Mouse (Mus musculus): ENCODE measurements around the gene Fry. TPM values are rescaled to one million over a fixed set of nuclear protein-coding genes. Genes with fewer than 3 reads are reported as not detected.
"Not testable (repeated sequence)": the region's sequence is repeated elsewhere in the genome, so short reads cannot be mapped to it uniquely, and the experiment has no call there.

Fry gene
- polyA plus RNA-seq, 1 experiment from 2014 or later = 5.3 TPM

GRCm38 (mm10) chr5:150451281-150452003 lies 333.0 kb downstream of the Fry start:
- no peak for DNase-seq (ENCODE audit: low spot score)

GRCm38 (mm10) chr5:150452004-150452626 lies 333.7 kb downstream of the Fry start:
- no peak for DNase-seq (ENCODE audit: low spot score)

GRCm38 (mm10) chr5:150452671-150453070 lies 334.2 kb downstream of the Fry start:
- DNase-seq (ENCODE audit: low spot score) = no peak

GRCm38 (mm10) chr5:150453490-150453889 lies 335.0 kb downstream of the Fry start:
- no peak for DNase-seq (ENCODE audit: low spot score)

GRCm38 (mm10) chr5:150457165-150457903 lies 338.9 kb downstream of the Fry start:
- DNase-seq (ENCODE audit: low spot score) = no peak

GRCm38 (mm10) chr5:150457904-150458739 lies 339.7 kb downstream of the Fry start:
- DNase-seq (ENCODE audit: low spot score) = no peak

- DNase-seq (ENCODE audit: low spot score) = no peak
Observed at GRCm38 (mm10) chr5:150459801-150460200, 341.4 kb downstream of the Fry start.

GRCm38 (mm10) chr5:150464721-150465120 lies 346.3 kb downstream of the Fry start:
- DNase-seq (ENCODE audit: low spot score) = no peak

- no peak for DNase-seq (ENCODE audit: low spot score)
Observed at GRCm38 (mm10) chr5:150465218-150465617, 346.8 kb downstream of the Fry start.

GRCm38 (mm10) chr5:150466132-150466531 lies 347.7 kb downstream of the Fry start:
- no peak for DNase-seq (ENCODE audit: low spot score)

- peak; percentile 6 for DNase-seq (ENCODE audit: low spot score)
Observed at GRCm38 (mm10) chr5:150468431-150468830, 350.0 kb downstream of the Fry start.

GRCm38 (mm10) chr5:150477364-150477763 lies 358.9 kb downstream of the Fry start:
- DNase-seq (ENCODE audit: low spot score) = no peak

GRCm38 (mm10) chr5:150478612-150479011 lies 360.2 kb downstream of the Fry start:
- no peak for DNase-seq (ENCODE audit: low spot score)

- peak; percentile 21 for DNase-seq (ENCODE audit: low spot score)
Observed at GRCm38 (mm10) chr5:150485198-150485597, 366.8 kb downstream of the Fry start.

- no peak for DNase-seq (ENCODE audit: low spot score)
Observed at GRCm38 (mm10) chr5:150490285-150490684, 371.8 kb downstream of the Fry start.

- peak; percentile 30 for DNase-seq (ENCODE audit: low spot score)
Observed at GRCm38 (mm10) chr5:150490821-150491220, 372.4 kb downstream of the Fry start.

- not testable (repeated sequence) for DNase-seq (ENCODE audit: low spot score)
Observed at GRCm38 (mm10) chr5:150491573-150492173, 373.2 kb downstream of the Fry start.

- DNase-seq (ENCODE audit: low spot score) = peak; percentile 41
Observed at GRCm38 (mm10) chr5:150495792-150496191, 377.3 kb downstream of the Fry start.

- no peak for DNase-seq (ENCODE audit: low spot score)
Observed at GRCm38 (mm10) chr5:150510451-150511225, 392.2 kb downstream of the Fry start.

GRCm38 (mm10) chr5:150513264-150513663 lies 394.8 kb downstream of the Fry start:
- DNase-seq (ENCODE audit: low spot score) = no peak

Data from thymus, postnatal 0 days (tissue).